Mouse (Mus musculus) neural tube, embryonic 11.5 days (tissue): ENCODE results near the gene Ddx54. TPM values are rescaled to one million over a fixed set of nuclear protein-coding genes. Genes with fewer than 3 reads are reported as not detected.

ENCODE experiments used
- ATAC-seq: fragments of 200-750 bp; cut with Nextera tagmentation; 2 replicates; pipeline ENCODE4 v1.8.0; 2017; ENCODE audit warnings: moderate number of reproducible peaks, mild to moderate bottlenecking, moderate TSS enrichment, moderate library complexity; ENCODE audit not compliant: insufficient read depth, low FRiP score, low TSS enrichment
- DNase-seq: peaks from one replicate; pipeline ENCODE4 v3.0.0-alpha.2; 2015; ENCODE audit warnings: low spot score
- H3K27ac ChIP-seq: fragments of 300-500 bp; sonication (generic); 2 replicates; pipeline ENCODE4 v1.5.1; 2014; ENCODE audit warnings: low read depth, mild to moderate bottlenecking, low read length
- H3K27me3 ChIP-seq: fragments of 300-500 bp; sonication (generic); 2 replicates; pipeline ENCODE4 v1.6.1; 2014; ENCODE audit warnings: mild to moderate bottlenecking, low read length, mixed read lengths; ENCODE audit not compliant: control insufficient read depth, insufficient read depth
- H3K36me3 ChIP-seq: fragments of 300-500 bp; sonication (generic); 2 replicates; pipeline ENCODE4 v1.6.1; 2014; ENCODE audit warnings: mild to moderate bottlenecking, low read length, moderate library complexity, mixed read lengths; ENCODE audit not compliant: control insufficient read depth, insufficient read depth
- H3K4me1 ChIP-seq: fragments of 300-500 bp; sonication (generic); 2 replicates; pipeline ENCODE4 v1.6.1; 2014; ENCODE audit warnings: low read length, mixed read lengths; ENCODE audit not compliant: control insufficient read depth, insufficient read depth
- H3K4me2 ChIP-seq: fragments of 300-500 bp; sonication (generic); 2 replicates; pipeline ENCODE4 v1.6.1; 2014; ENCODE audit warnings: low read depth, mild to moderate bottlenecking, moderate library complexity
- H3K4me3 ChIP-seq: fragments of 300-500 bp; sonication (generic); 2 replicates; pipeline ENCODE4 v1.5.1; 2014; ENCODE audit warnings: low read depth, low read length
- H3K9ac ChIP-seq: fragments of 300-500 bp; sonication (generic); 2 replicates; pipeline ENCODE4 v1.6.1; 2014; ENCODE audit warnings: mild to moderate bottlenecking, low read length
- H3K9me3 ChIP-seq: fragments of 300-500 bp; sonication (generic); 2 replicates; pipeline ENCODE4 v1.6.1; 2016; ENCODE audit warnings: low read length; ENCODE audit not compliant: control insufficient read depth
- WGBS: fragments of 180-500 bp; shearing (Covaris S2); extraction: QIAGEN DNeasy Blood & Tissue Kit; methylation state at CpG from one replicate; pipeline ENCODE4 v1.1.7; 2014; 5-methylcytosine and 5-hydroxymethylcytosine counted together
- polyA plus RNA-seq: library from polyadenylated mRNA; unstranded; fragments of >200 nt; fragmentation: Nextera tagmentation; extraction: Ambion mirVana; gene quantifications from 2 replicates; pipeline ENCODE4 v1.2.1, GENCODE M21; 2014

Ddx54 gene
- polyA plus RNA-seq, 1 experiment from 2014 or later, result 42.0 TPM

GRCm38 (mm10) chr5:120578504-120579081 is 33.9 kb upstream of the Ddx54 start:
- H3K9ac ChIP-seq, result no peak overlapping the region; the same call in 1 of the 2 replicates
- no peak overlapping the region for H3K4me2 ChIP-seq
- H3K27me3 ChIP-seq, result no peaks in the 10 kb centered on the region
- H3K9me3 ChIP-seq, result no peaks in the 10 kb centered on the region
- ATAC-seq (no peak), DNase-seq (peak; percentile 57)
- 49% methylated on average over 12 of the region's 12 CpGs for WGBS
- no peak overlapping the region for H3K4me3 ChIP-seq
- peaks cover 29% of the 10 kb centered on the region for H3K4me1 ChIP-seq
- no peaks in the 10 kb centered on the region for H3K36me3 ChIP-seq
- peak overlapping the region; percentile 68 for H3K27ac ChIP-seq

DNA sequence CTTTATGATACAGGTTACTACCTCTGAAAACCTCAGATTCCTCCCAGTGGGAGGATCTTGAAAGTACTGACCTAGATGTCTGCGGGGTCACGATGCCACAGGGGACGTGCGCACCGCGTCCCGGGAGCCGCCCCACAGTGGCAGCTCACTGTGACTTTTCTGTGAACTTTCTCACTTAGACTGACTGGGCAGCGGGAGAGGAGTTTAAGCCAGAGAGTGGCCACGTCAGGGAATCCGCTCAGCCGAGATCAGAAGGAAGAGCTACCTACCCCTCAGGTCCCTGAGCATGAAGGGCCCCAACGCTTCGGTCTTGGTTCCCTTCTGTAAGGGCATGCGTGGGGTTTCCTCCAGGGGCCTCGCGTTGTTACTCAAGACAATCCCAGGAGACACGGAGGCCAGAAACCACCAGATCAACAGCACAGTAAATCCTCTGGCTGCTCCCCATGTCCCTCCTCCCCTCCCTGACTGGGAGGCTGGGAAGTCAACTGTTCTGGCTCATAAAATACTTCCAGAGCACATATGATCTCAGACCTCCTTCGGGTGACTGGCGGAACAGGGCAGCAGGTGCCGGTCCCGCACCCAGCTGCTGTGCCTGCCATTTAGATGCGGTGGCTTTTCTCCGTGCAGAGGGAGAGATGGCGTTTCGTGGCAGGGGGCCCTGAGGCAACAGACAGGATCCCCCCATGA is 33.2 kb upstream of the Ddx54 start:
- no peaks in the 10 kb centered on the region for H3K9me3 ChIP-seq
- peak; percentile 47 for DNase-seq
- no peaks in the 10 kb centered on the region for H3K36me3 ChIP-seq
- no peak overlapping the region for H3K4me3 ChIP-seq
- 46% methylated on average over 26 of the region's 26 CpGs for WGBS
- peak overlapping the region; percentile 24; the same call in 1 of the 2 replicates for H3K9ac ChIP-seq
- 0 out of 2 replicates have a peak, but pooled peaks have one; percentile 50 for ATAC-seq
- H3K4me2 ChIP-seq, result no peak overlapping the region
- no peaks in the 10 kb centered on the region for H3K27me3 ChIP-seq
- H3K27ac ChIP-seq, result peak overlapping the region; percentile 68
- H3K4me1 ChIP-seq, result peaks cover 29% of the 10 kb centered on the region

GRCm38 (mm10) chr5:120579898-120580626 is 32.5 kb upstream of the Ddx54 start:
- H3K4me2 ChIP-seq, result no peak overlapping the region
- no peak overlapping the region for H3K4me3 ChIP-seq
- H3K9me3 ChIP-seq, result no peaks in the 10 kb centered on the region
- H3K27ac ChIP-seq, result peak overlapping the region; percentile 68; the same call in 1 of the 2 replicates
- DNase-seq (no peak), ATAC-seq (no peak)
- H3K9ac ChIP-seq, result no peak overlapping the region
- H3K36me3 ChIP-seq, result no peaks in the 10 kb centered on the region
- no peaks in the 10 kb centered on the region for H3K27me3 ChIP-seq
- 79% methylated on average over 26 of the region's 26 CpGs for whole genome bisulfite sequencing
- H3K4me1 ChIP-seq, result peaks cover 29% of the 10 kb centered on the region

DNA sequence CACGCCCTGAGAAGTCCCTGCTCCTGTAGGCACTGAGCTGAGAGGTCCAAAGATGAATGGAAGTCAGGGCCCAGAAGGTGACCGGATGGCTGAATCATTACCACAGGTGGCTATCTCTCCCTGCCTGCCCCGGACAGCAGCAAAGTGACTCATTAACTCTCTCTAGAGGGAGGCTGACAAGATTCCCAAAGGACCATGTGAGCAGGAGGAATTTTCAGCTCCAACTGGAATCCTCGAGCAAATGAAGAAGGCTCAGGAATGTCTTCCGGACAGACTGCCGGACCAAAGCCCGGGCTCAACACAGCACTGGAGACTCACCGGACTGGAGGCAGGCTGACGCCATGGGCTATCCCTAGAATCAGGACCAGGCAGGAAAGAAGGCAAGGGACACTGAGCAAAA is 30.5 kb upstream of the Ddx54 start:
- no peak overlapping the region for H3K4me2 ChIP-seq
- H3K4me3 ChIP-seq, result no peak overlapping the region
- DNase-seq, result no peak
- no peaks in the 10 kb centered on the region for H3K36me3 ChIP-seq
- no peak for ATAC-seq
- WGBS, result 85% methylated on average over 9 of the region's 9 CpGs
- no peak overlapping the region for H3K9ac ChIP-seq
- H3K4me1 ChIP-seq, result peaks cover 28% of the 10 kb centered on the region
- no peak overlapping the region for H3K27ac ChIP-seq
- no peaks in the 10 kb centered on the region for H3K9me3 ChIP-seq
- no peaks in the 10 kb centered on the region for H3K27me3 ChIP-seq

DNA sequence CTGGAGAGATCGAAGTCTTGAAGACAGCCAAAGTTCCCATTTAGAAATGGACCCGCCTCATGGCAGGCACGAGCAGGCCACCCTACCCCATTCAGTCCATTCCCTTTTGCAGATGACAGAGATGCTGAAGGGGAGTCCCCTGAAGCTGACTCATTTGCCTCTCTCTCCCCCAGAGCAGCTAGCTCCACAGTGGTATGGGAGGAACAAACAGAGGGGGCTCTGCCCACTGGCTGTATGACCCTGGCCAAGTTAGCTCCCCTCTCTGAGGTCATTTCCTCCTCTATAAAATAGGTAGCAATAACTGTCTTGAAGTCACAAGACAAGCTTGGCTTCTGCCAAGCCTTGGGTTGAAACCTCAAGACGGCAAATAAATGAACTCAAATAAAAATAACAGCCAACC is 29.0 kb upstream of the Ddx54 start:
- ATAC-seq (no peak), DNase-seq (no peak)
- H3K9me3 ChIP-seq, result no peaks in the 10 kb centered on the region
- peaks cover 26% of the 10 kb centered on the region for H3K4me1 ChIP-seq
- 95% methylated on average over 4 of the region's 4 CpGs for WGBS
- no peaks in the 10 kb centered on the region for H3K27me3 ChIP-seq
- no peaks in the 10 kb centered on the region for H3K36me3 ChIP-seq
- H3K4me3 ChIP-seq, result no peak overlapping the region
- H3K27ac ChIP-seq, result no peak overlapping the region
- no peak overlapping the region for H3K9ac ChIP-seq
- no peak overlapping the region for H3K4me2 ChIP-seq

GRCm38 (mm10) chr5:120584968-120585367 is 27.6 kb upstream of the Ddx54 start:
- no peak overlapping the region for H3K4me3 ChIP-seq
- no peaks in the 10 kb centered on the region for H3K36me3 ChIP-seq
- WGBS, result 38% methylated on average over 15 of the region's 15 CpGs
- peaks cover 12% of the 10 kb centered on the region for H3K4me1 ChIP-seq
- DNase-seq (no peak), ATAC-seq (no peak)
- H3K9me3 ChIP-seq, result no peaks in the 10 kb centered on the region
- no peaks in the 10 kb centered on the region for H3K27me3 ChIP-seq
- no peak overlapping the region for H3K4me2 ChIP-seq
- H3K27ac ChIP-seq, result no peak overlapping the region
- H3K9ac ChIP-seq, result no peak overlapping the region

- Histone ChIP-seq H3K9me3 (no peaks in the 10 kb centered on the region), H3K9ac (no peak overlapping the region), H3K27me3 (no peaks in the 10 kb centered on the region), H3K4me3 (peak overlapping the region; percentile 70; the same call in 1 of the 2 replicates), H3K4me2 (peak overlapping the region; percentile 82), H3K36me3 (no peaks in the 10 kb centered on the region), H3K27ac (no peak overlapping the region), H3K4me1 (peaks cover 8% of the 10 kb centered on the region; the same call in 1 of the 2 replicates)
- no peak for DNase-seq
- WGBS, result 19% methylated on average over 17 of the region's 17 CpGs
- no peak for ATAC-seq
Measured at GRCm38 (mm10) chr5:120586741-120587615, 25.6 kb upstream of the Ddx54 start.

DNA sequence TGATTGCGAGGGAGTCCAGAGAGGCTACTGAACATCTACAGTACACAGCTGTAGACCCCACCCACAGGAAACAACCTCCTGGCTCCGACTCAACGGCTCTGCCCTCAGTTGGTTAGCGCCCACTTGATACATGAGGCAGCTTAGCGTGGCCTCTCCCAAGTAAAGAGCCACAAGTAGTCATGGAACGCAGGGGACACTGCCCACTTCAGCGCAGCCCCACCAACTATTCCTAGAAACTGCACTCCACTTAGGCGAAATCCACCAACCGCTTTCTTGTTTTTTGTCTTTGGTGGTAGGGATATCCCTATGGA is 25.0 kb upstream of the Ddx54 start:
- Histone ChIP-seq H3K36me3 (no peaks in the 10 kb centered on the region), H3K4me2 (peak overlapping the region; percentile 82), H3K4me1 (peaks cover 8% of the 10 kb centered on the region; the same call in 1 of the 2 replicates), H3K4me3 (peak overlapping the region; percentile 70), H3K27me3 (no peaks in the 10 kb centered on the region), H3K27ac (no peak overlapping the region), H3K9me3 (no peaks in the 10 kb centered on the region), H3K9ac (no peak overlapping the region)
- DNase-seq, result no peak
- WGBS, result 37% methylated on average over 9 of the region's 9 CpGs
- no peak for ATAC-seq
